Mouse (Mus musculus): Measurements from ENCODE around the gene Clic3.

Clic3 gene

DNA sequence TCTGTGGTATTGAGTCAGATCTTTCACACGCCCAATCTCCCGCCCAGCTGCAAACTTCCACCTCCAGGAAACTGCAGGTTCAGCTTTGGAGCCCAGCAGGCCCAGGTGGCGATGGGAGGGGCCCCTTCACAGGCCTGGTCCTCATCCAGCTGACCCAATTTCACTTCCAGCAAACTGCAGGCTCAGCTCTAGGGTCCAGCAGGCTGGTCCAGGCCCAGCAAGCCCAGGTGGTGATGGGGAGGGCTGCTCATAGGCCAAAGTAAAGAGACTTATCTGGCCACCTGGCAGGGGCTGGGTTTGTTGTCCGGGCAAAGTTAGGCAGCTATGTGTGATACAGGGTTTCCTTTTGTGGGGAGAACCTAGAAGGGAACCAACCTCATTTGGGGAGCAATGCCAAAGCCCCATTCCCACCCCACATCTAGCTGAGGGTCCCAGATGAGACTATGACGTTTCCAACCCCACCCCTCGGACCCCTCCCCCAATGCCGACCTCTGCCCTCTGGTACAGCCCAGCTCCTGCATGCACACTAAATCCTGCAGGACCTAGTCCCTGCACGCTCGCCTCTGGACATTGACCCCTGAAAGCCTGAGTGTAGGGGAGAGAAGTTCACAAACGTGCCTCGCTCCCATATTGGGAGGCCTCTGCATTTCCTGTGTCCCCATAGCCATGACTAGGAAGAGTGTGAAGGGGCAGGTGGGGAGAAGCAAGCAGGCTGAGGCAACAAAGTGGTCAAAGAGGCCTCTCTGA lies 28.4 kb downstream of the Clic3 start:
- peak; percentile 68 to 72 for DNase-seq

- DNase-seq: no peak
These were observed 31.5 kb downstream of the Clic3 start for GRCm38 (mm10) chr2:25487965-25488670.

DNA sequence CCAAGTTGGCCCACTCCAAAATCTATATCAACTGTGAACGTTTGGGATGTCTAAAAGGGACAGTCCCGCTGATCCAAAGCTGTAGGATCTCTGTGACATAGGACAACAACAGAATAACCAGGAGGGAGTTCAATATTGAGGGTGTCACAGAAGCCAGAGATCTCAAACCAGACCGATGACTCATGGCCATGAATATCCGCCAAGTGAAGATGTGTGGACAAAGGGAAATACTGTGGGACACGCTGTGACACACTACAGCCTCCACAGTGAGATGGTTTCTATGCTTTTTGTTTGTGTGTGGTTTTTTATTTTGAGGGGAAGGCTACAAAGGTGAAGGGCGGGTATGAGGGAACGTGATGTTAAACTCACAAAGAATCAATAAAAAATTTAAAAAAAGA lies 32.0 kb downstream of the Clic3 start:
- DNase-seq: no peak

DNA sequence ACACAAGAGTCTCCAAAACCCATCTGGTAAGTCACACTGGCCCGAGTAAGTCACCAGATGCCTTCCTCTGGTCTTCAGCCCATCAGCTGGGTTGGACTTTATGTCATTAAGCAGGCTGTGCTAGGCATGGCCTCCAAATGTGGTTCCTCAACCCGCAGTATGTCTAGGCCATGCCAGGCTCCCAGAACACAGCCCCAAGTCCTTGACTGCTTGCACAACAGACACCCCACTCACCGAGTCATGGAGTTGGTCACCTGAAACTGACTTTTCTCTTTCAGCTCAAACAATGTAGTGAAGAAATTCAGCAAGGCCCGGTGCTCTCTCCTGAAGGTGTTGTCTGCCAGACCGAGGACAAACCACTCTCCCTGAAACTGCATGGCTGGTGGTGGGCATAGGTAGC lies 36.4 kb downstream of the Clic3 start:
- no peak for DNase-seq

DNA sequence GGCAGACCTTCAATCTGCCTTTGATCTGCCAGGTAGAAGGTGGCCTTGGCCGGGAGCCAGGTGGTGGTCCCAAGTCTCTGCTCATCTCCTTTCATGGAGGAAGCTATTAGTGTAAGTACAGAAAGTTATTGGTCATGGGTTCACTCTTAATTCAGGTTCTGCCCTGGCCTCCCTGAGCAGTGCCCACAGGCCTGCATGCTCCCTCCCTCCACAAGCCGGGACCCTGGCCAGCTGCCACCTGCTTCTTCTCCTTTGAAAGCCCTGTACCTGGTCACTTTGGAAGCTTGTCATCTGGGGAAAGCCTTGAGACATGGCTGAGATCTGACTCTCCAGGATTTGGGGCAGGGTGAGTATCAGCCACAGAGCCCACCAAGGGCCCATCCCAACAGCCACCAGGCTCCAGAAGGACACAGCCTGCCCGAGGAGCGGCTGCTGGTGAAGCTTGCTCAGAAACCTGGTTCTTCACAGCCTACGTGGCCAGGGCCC lies 36.9 kb downstream of the Clic3 start, which contains the start of gene Lcn12:
Gene Lcn12 (minus strand): TSS at position 436 of the 486 bp plus-strand sequence.
- no peak for DNase-seq

- peak; percentile 32 to 43 for DNase-seq
These were observed 39.8 kb downstream of the Clic3 start for GRCm38 (mm10) chr2:25496462-25496861.

GRCm38 (mm10) chr2:25497846-25498575 lies 41.4 kb downstream of the Clic3 start:
- no peak for DNase-seq

- no peak for DNase-seq
These were observed 42.2 kb downstream of the Clic3 start for GRCm38 (mm10) chr2:25498622-25499478.

DNA sequence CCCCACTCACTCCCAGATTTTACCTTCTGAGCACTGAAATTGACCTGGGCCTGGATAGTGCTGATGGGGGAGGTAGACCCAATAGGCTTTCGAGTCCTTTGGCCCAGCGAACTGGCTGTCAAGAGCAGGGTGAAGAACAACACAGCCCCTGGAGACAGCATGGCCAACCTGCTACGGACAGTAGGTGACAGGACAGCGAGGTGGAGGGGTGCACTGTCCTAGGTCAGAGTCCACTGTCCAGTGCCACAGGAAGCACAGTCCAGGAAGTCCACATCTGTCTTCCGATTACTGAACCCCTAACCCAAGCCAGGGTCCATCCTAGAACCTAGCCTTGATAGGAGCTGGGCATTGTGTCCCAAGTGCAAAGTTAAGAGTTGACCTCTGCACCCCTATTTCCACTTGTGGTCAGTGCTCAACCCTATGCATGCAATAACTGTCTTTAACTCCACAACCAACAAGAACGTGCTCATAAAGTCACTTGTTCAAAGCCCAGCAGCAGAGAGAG lies 43.5 kb downstream of the Clic3 start:
- DNase-seq: peak in 1 of 2 experiments; percentile 42

DNA sequence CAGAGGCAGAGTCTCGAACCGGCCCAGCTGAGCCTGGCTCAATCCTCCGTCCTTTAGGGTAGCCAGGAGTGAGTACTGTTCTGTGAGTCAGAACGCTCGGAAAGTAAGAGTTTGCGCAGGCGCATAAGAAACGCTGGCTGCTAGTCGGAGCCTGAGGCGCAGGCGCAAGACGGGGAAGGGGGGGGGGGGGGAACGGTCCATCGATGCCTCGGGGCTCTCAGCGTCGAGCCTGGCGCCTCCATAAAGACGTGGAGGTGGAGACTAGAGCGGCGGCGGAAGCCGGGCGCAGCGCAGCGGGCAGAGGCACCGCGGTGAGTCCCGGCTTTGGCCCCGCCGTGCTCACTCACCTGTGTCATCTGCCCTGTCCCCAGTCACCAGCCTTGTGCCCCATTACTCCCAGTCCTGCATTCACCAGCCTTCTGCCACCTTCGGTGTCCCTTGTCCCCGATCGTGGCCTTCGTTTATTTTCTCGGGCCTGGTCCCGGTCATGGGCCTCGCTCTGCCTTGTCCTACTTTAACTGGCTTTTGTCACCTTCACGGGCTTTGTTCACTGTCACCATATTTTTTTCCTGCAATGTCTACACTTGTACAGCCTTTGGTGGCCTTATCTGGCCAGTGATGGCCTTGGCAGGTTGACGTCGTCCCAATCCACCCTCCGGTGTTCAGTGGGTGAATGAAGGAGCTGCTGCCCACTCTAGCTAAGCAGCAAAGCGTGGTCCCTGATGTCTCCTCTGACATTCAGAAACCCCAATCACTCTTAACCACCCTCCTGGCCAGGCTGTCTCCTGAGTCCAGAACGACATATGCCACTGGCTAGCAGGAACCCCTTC lies 44.2 kb downstream of the Clic3 start, which contains the start of gene Fbxw5:
Gene Fbxw5 (plus strand): TSS at position 175 of the 830 bp plus-strand sequence.
- peak; percentile 83 for DNase-seq

DNA sequence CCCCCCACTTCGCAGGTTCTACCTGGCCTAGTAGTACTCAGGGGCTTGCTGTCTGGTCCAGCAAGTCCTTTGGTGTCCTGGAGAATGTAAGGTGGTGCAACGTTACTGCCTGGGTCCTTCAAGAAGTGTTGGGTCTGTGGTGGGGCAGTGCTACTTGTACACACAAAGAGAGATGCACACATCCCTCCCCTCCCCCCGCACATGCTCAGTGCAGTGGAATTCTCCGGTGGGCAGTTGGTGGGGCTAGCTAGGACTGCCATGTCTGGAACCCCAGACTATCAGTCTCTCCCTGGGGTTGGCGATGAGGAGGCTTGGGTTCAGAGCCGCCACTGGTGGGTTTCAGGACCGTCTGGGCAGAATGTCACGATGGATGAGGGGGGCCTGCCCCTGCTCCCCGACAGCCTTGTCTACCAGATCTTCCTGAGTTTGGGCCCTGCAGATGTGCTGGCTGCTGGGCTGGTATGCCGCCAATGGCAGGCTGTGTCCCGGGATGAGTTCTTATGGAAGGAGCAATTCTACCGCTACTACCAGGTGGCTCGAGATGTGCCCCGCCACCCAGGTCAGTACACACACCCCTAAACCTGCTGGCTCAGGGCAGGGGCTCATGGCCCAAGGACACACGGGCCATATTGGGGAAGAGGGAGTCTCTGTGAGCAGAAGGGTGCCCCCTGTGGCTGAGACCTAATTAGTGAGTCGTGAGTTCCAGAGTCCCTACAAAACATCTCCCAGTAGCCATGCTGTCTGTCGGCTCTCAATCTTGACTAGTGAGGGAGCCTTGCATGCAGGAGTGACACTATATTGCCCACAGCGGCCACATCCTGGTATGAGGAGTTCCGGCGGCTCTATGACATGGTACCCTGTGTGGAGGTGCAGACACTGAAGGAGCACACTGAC lies 45.2 kb downstream of the Clic3 start, which contains the start of gene C8g:
Gene C8g (minus strand): TSS at position 127 of the 894 bp plus-strand sequence.
- no peak for DNase-seq

- DNase-seq: no peak
These were observed 46.1 kb downstream of the Clic3 start for GRCm38 (mm10) chr2:25502726-25503125.

DNA sequence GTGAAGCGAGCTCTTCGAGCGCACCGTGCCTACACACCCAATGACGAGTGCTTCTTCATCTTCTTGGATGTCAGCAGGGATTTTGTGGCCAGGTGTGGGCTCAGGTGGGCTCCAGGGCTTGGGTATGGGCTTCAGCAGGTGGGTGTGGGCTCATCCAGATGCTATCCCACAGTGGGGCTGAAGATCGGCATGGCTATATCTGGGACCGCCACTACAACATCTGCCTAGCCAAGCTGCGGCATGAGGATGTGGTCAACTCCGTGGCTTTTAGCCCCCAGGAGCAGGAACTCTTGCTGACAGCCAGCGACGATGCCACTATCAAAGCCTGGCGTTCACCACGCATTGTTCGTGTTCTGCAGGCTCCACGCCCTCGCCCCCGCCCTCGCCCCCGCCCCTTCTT lies 47.9 kb downstream of the Clic3 start:
- DNase-seq: no peak

GRCm38 (mm10) chr2:25505000-25505399 lies 48.4 kb downstream of the Clic3 start:
- DNase-seq: no peak

- no peak for DNase-seq
These were observed 49.2 kb downstream of the Clic3 start for GRCm38 (mm10) chr2:25505860-25506259.

- peak in 1 of 2 experiments; percentile 25 for DNase-seq
These were observed 50.3 kb downstream of the Clic3 start for GRCm38 (mm10) chr2:25506964-25507363.

Measured in kidney, adult 8-10 months (tissue).